Mouse (Mus musculus): Measurements from ENCODE around the gene Zp1.

DNA sequence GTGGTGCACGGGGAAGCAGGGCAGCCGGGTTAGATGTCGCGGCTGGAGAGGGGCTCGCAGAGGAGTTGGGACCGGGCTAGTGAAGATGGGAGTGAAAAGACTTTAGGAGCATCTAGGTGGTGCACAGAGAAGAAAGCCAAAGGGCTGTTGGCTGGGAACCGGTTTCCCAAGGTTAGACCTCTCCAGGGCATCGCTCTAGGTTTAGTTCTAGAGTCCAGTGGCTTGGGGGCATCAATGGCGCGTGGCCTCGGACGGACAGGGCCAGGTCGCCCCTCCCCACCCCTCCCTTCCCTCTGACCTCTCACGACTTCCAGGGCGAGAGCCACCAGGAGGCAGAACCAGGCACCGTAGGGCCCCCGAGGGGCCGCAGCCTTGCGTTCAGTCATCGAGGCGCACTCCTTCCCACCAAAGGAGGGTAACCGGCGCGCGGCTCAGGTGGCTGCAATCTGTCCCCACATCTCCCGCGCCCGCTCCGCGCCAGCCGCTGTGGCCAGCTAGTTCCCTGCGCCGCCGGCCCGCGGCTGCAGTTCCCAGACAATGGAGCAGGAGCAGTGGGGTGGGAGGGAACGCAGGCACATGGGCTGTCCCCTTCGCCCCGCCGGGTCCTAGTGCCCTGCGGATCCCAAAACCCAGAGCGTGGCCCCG lies 51.1 kb downstream of the Zp1 start:
- TF ChIP-seq CTCF (IDR thresholded peaks at IDR 0.05; ENCODE audit: control insufficient read depth, insufficient read depth, low read length) (no peak), POLR2A (IDR thresholded peaks at IDR 0.05; ENCODE audit: borderline replicate concordance, control insufficient read depth, low read depth, low read length) (no peak)
